Mouse (Mus musculus) limb, embryonic 14.5 days (tissue): ENCODE results near the gene Erbb4. TPM values are rescaled to one million over a fixed set of nuclear protein-coding genes. Genes with fewer than 3 reads are reported as not detected.

Experiments used
- ATAC-seq: fragments of 200-750 bp; cut with Nextera tagmentation; 2 replicates; pipeline ENCODE4 v1.8.0; 2017; ENCODE audit warnings: low read depth, moderate number of reproducible peaks, moderate TSS enrichment; ENCODE audit not compliant: low FRiP score
- DNase-seq: peaks from one replicate; pipeline ENCODE4 v3.0.0-alpha.2; 2015; ENCODE audit warnings: low spot score
- H3K27ac ChIP-seq: fragments of 300-500 bp; sonication (generic); replicated peaks from 2 replicates; pipeline ENCODE4 v1.5.1; 2014; ENCODE audit warnings: low read depth, mild to moderate bottlenecking, low read length, moderate library complexity, mixed read lengths
- H3K27me3 ChIP-seq: fragments of 300-500 bp; sonication (generic); 2 replicates; pipeline ENCODE4 v1.6.1; 2014; ENCODE audit warnings: low read length, mixed read lengths; ENCODE audit not compliant: control insufficient read depth, insufficient read depth
- H3K36me3 ChIP-seq: fragments of 300-500 bp; sonication (generic); 2 replicates; pipeline ENCODE4 v1.6.1; 2014; ENCODE audit warnings: mild to moderate bottlenecking, low read length, moderate library complexity, mixed read lengths; ENCODE audit not compliant: control insufficient read depth, insufficient read depth
- H3K4me1 ChIP-seq: fragments of 300-500 bp; sonication (generic); 2 replicates; pipeline ENCODE4 v1.6.1; 2014; ENCODE audit warnings: antibody characterized with exemption, low read length, mixed read lengths; ENCODE audit not compliant: control insufficient read depth, insufficient read depth
- H3K4me2 ChIP-seq: fragments of 300-500 bp; sonication (generic); replicated peaks from 2 replicates; pipeline ENCODE4 v1.6.1; 2014; ENCODE audit warnings: low read depth, mild to moderate bottlenecking, low read length, moderate library complexity; ENCODE audit not compliant: severe bottlenecking
- H3K4me3 ChIP-seq: fragments of 300-500 bp; sonication (generic); replicated peaks from 2 replicates; pipeline ENCODE4 v1.5.1; 2014; ENCODE audit warnings: low read length
- H3K9ac ChIP-seq: fragments of 300-500 bp; sonication (generic); 2 replicates; pipeline ENCODE4 v1.6.1; 2014; ENCODE audit warnings: mild to moderate bottlenecking, low read depth, low read length, moderate library complexity; ENCODE audit not compliant: severe bottlenecking
- H3K9me3 ChIP-seq: fragments of 300-500 bp; sonication (generic); 2 replicates; pipeline ENCODE4 v1.6.1; 2016; ENCODE audit warnings: low read length; ENCODE audit not compliant: control insufficient read depth
- POLR2A ChIP-seq: fragments of 200-500 bp; IDR thresholded peaks from 2 replicates; pipeline ENCODE4 v1.8.0; 2012; ENCODE audit warnings: inconsistent platforms, mild to moderate bottlenecking, moderate library complexity, borderline replicate concordance; ENCODE audit not compliant: insufficient read depth, insufficient read length; ENCODE audit errors: extremely low read depth
- WGBS: fragments of 180-500 bp; shearing (Covaris S2); extraction: QIAGEN DNeasy Blood & Tissue Kit; methylation state at CpG from one replicate; pipeline ENCODE4 v1.1.7; 2014; 5-methylcytosine and 5-hydroxymethylcytosine counted together
- polyA plus RNA-seq, 2 experiments: library from polyadenylated mRNA; depleted of rRNA in 1 of 2; stranded (reverse) in 1 of 2; unstranded in 1 of 2; fragments of >200 nt; fragmentation: Nextera tagmentation in 1 of 2; extraction: Ambion mirVana in 1 of 2; gene quantifications; 2 replicates each; pipeline versions ENCODE4 v1.2.1 to v1.2.3; 2012 to 2014

Gene Erbb4
- polyA plus RNA-seq, 2 experiments = 0.68 to 2.0 TPM

DNA sequence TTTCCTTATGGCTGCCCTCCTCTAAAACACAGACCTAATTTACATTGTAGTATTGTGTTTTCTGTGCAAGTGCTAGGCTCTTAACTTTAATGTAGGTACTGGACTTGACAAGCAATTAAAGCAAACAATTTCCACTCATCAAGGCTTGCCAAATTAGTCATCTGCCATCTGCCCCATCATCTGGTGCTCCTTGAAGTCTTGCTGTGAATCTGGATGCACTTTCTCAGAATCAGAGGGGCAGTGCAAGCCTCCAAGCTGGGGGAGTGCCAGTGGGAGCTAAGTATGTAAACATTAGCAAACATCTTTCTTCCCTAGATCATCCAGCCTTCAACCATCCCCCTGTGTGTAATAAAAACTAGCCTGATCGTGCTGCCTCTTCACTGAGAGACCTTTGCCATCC lies 358.9 kb downstream of the Erbb4 start:
- H3K4me1 ChIP-seq = no peaks in the 10 kb centered on the region
- H3K4me3 ChIP-seq = no peak overlapping the region
- H3K4me2 ChIP-seq = no peak overlapping the region
- DNase-seq (no peak), ATAC-seq (no peak)
- WGBS = 4% methylated on average over 1 of the region's 1 CpGs
- no peak overlapping the region for H3K9ac ChIP-seq
- H3K27me3 ChIP-seq = no peaks in the 10 kb centered on the region
- no peak overlapping the region for H3K27ac ChIP-seq
- TF ChIP-seq POLR2A = no peak
- no peaks in the 10 kb centered on the region for H3K36me3 ChIP-seq
- H3K9me3 ChIP-seq = no peaks in the 10 kb centered on the region

DNA sequence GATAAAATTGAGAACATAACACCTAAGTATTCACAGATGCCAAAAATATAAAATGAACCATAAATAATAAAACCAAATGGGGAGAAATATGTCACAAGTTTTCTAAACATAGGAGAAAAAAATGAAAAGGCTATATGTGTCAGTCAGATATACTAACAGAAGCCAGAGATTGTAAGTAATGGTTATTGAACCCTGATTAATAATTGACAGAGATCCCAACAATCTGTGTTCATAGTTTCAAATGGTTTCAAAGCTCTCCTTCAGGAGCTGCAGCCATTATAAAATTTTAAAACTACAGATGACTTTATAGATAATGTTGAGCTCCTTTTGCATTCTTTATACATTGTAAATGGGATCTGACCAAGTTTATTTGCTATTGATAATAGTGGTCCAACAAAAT lies 426.4 kb downstream of the Erbb4 start:
- Histone ChIP-seq H3K36me3 (no peaks in the 10 kb centered on the region), H3K9me3 (no peaks in the 10 kb centered on the region), H3K4me3 (no peak overlapping the region), H3K9ac (no peak overlapping the region), H3K27me3 (no peaks in the 10 kb centered on the region), H3K4me2 (no peak overlapping the region), H3K27ac (no peak overlapping the region), H3K4me1 (no peaks in the 10 kb centered on the region)
- ATAC-seq (no peak), DNase-seq (no peak)
- TF ChIP-seq POLR2A = no peak

DNA sequence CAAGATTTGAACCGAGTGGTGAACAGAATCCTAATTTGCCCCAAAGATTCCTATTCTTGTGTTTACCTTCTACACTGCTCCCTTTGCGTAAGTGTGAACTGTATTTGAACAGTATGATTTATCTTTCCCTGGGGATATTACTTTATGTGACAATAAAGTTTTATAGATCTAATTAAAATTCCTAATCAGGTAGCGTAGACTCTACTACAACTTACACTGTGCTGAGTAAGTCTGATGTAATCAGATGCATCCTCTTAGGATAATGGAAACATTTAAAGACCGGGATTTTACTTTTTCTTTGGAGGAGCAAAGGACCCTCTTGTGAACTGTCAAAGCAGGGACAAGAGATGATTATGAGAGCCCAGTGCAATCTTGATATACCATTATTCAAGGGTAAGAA lies 433.2 kb downstream of the Erbb4 start:
- WGBS = 37% methylated on average over 4 of the region's 4 CpGs
- no peak for ATAC-seq
- no peaks in the 10 kb centered on the region for H3K36me3 ChIP-seq

DNA sequence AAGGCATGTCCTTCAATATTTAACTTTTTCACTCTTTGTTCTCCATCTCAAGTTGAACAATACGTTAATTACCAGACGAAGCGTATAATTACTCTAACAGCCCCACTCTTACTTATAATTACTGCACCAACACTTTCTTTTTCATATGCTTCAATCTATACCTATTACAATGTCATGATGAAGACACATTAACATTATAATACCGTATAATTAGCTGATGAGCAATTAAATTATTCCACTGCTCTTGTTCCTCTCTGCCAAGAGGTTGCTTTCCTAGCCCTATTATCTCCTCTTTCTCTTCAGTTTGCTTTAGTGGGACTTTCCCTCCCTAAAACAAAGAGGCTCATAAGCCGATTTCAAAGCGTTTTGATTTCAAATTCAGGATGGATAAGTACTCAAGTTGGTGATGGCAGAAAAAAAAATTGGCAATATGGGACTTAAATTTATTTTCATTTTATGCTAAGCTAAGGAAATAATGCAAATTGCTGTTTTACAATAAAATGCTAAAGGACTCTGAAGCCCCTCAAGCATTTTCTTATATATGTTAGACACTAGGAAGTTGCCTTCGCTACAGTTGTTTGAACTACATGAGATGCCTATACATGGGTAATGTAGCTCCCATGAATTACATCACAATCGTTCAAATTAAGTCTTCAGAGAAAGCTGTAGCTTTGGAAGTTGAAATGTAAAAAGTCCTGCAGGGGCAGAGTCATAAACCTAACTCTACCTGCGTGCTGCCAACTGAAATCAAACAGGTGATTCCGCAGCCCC lies 440.8 kb downstream of the Erbb4 start:
- Histone ChIP-seq H3K4me2 (no peak overlapping the region), H3K9ac (no peak overlapping the region), H3K27me3 (no peaks in the 10 kb centered on the region), H3K4me3 (no peak overlapping the region), H3K9me3 (no peaks in the 10 kb centered on the region), H3K4me1 (no peaks in the 10 kb centered on the region), H3K27ac (no peak overlapping the region), H3K36me3 (no peaks in the 10 kb centered on the region)
- no peak for ATAC-seq
- TF ChIP-seq POLR2A = no peak
- no peak for DNase-seq
- 83% methylated on average over 10 of the region's 10 CpGs for WGBS

More for the DNA sequence above, 433.2 kb downstream of the Erbb4 start:
- Histone ChIP-seq H3K27me3 (no peaks in the 10 kb centered on the region), H3K9ac (no peak overlapping the region), H3K9me3 (no peaks in the 10 kb centered on the region), H3K4me1 (no peaks in the 10 kb centered on the region), H3K4me2 (no peak overlapping the region), H3K27ac (no peak overlapping the region), H3K4me3 (no peak overlapping the region)
- no peak for DNase-seq
- TF ChIP-seq POLR2A = no peak

DNA sequence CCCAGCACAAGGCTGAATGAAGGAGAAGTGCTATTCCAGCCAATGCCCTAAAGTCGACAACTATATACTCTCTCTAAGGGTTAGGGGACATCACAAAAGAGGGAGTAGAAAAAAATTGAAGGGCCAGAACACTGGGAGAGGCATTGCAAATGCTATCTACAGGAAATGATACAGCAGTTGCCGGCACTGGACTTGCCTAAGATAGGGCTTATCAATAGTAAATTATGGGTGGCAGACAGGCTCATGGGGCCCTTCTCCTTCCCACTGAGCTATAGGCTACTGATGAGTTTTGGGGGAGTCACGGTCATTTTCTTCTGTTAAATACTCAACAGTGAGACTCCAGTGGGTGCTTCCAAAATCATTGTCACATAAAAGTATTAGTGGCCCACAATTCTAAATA lies 517.4 kb downstream of the Erbb4 start:
- no peaks in the 10 kb centered on the region for H3K36me3 ChIP-seq
- H3K4me3 ChIP-seq = no peak overlapping the region
- H3K4me1 ChIP-seq = no peaks in the 10 kb centered on the region
- TF ChIP-seq POLR2A = no peak
- DNase-seq (no peak), ATAC-seq (no peak)
- WGBS = 85% methylated on average over 3 of the region's 3 CpGs
- H3K27me3 ChIP-seq = no peaks in the 10 kb centered on the region
- no peak overlapping the region for H3K27ac ChIP-seq
- no peak overlapping the region for H3K4me2 ChIP-seq
- H3K9me3 ChIP-seq = no peaks in the 10 kb centered on the region
- no peak overlapping the region for H3K9ac ChIP-seq
